Mouse (Mus musculus): ENCODE results near the gene Fstl3.

Gene Fstl3

GRCm38 (mm10) chr10:79788386-79789158, 11.5 kb downstream of the Fstl3 start:
- DNase-seq = peak; percentile 84 to 91

- no peak for DNase-seq
Observed at GRCm38 (mm10) chr10:79789581-79789980, 12.5 kb downstream of the Fstl3 start.

GRCm38 (mm10) chr10:79790861-79791260, 13.8 kb downstream of the Fstl3 start, which contains the start of gene Prss57:
Prss57 (minus strand) TSS chr10:79790961.
- DNase-seq = no peak

- no peak for DNase-seq
Observed at GRCm38 (mm10) chr10:79792339-79793040, 15.4 kb downstream of the Fstl3 start.

- DNase-seq = peak; percentile 87
Observed at GRCm38 (mm10) chr10:79793051-79793737, 16.1 kb downstream of the Fstl3 start, which contains the start of gene Palm. Palm (plus strand) TSS chr10:79793572.

- peak; percentile 33 to 48 for DNase-seq
Observed at GRCm38 (mm10) chr10:79793738-79794490, 16.8 kb downstream of the Fstl3 start.

- DNase-seq = peak; percentile 43 to 52
Observed at GRCm38 (mm10) chr10:79794491-79794931, 17.4 kb downstream of the Fstl3 start.

- no peak for DNase-seq
Observed at GRCm38 (mm10) chr10:79795905-79796304, 18.8 kb downstream of the Fstl3 start.

- DNase-seq = no peak
Observed at GRCm38 (mm10) chr10:79797326-79797725, 20.3 kb downstream of the Fstl3 start.

GRCm38 (mm10) chr10:79798289-79798928, 21.3 kb downstream of the Fstl3 start:
- DNase-seq = no peak

- DNase-seq = no peak
Observed at GRCm38 (mm10) chr10:79800508-79800907, 23.4 kb downstream of the Fstl3 start.

GRCm38 (mm10) chr10:79801837-79802236, 24.8 kb downstream of the Fstl3 start:
- no peak for DNase-seq

GRCm38 (mm10) chr10:79802331-79802971, 25.4 kb downstream of the Fstl3 start:
- peak; percentile 33 to 35 for DNase-seq

- peak; percentile 55 to 69 for DNase-seq
Observed at GRCm38 (mm10) chr10:79803716-79804323, 26.7 kb downstream of the Fstl3 start.

- DNase-seq = no peak
Observed at GRCm38 (mm10) chr10:79805636-79806035, 28.6 kb downstream of the Fstl3 start.

GRCm38 (mm10) chr10:79806331-79806730, 29.3 kb downstream of the Fstl3 start:
- DNase-seq = no peak

- no peak for DNase-seq
Observed at GRCm38 (mm10) chr10:79806972-79807371, 29.9 kb downstream of the Fstl3 start.

GRCm38 (mm10) chr10:79807826-79808225, 30.8 kb downstream of the Fstl3 start:
- peak; percentile 54 to 62 for DNase-seq

GRCm38 (mm10) chr10:79808728-79809127, 31.7 kb downstream of the Fstl3 start:
- DNase-seq = no peak

- peak; percentile 90 to 92 for DNase-seq
Observed at GRCm38 (mm10) chr10:79811736-79812637, 34.9 kb downstream of the Fstl3 start.
